Comparison of ENCODE assay signal across 8 mouse cellular contexts in genomic region chr19:23134095-23134440, GRCm38 (mm10). TPM values are rescaled to one million over a fixed set of nuclear protein-coding genes. Genes with fewer than 3 reads are reported as not detected.
DNase-seq lines count a peak whose midpoint lies in the region; ATAC-seq and TF ChIP-seq lines count a peak whose summit lies in the region.

No protein-coding gene starts in this region.

- TF ChIP-seq POLR2A in testis, adult 2 months (IDR thresholded peaks at IDR 0.05; ENCODE audit: control insufficient read depth, low read depth, low read length), result 0 out of 2 replicates have a peak, but pooled peaks have one; percentile 7

- TF ChIP-seq CTCF in C2C12 (IDR thresholded peaks at IDR 0.05; ENCODE audit: control insufficient read depth, insufficient read depth, insufficient read length), result peak; percentile 19
- TF ChIP-seq CTCF in heart, postnatal 0 days (IDR thresholded peaks at IDR 0.05; ENCODE audit: low read depth), result peak; percentile 35
- TF ChIP-seq CTCF in testis, adult 2 months (IDR thresholded peaks at IDR 0.05; ENCODE audit: control insufficient read depth, insufficient read depth, insufficient replicate concordance, low read depth, low read length), result peak; percentile 7; the same call in 1 of the 2 replicates

- H3K9ac ChIP-seq in forebrain, embryonic 14.5 days (ENCODE audit: low read length), result no peak overlapping the region; the same call in 1 of the 2 replicates
- H3K9ac ChIP-seq in heart, postnatal 0 days (replicated peaks; ENCODE audit: low read depth, low read length), result peak overlapping the region; percentile 68
- H3K9ac ChIP-seq in liver, embryonic 16.5 days (ENCODE audit: low read depth, low read length), result no peak overlapping the region

- ATAC-seq in forebrain, embryonic 14.5 days, result peak; percentile 15; the same call in 1 of the 2 replicates
- peak; percentile 26 for ATAC-seq in heart, postnatal 0 days (ENCODE audit: insufficient read depth, low read depth)
- ATAC-seq in liver, embryonic 16.5 days (ENCODE audit: low read depth), result no peak

- no peaks in the 10 kb centered on the region for H3K79me2 ChIP-seq in C2C12 (ENCODE audit: control insufficient read depth, insufficient read depth)

- H3K27me3 ChIP-seq in C2C12 (ENCODE audit: control insufficient read depth, insufficient read depth, insufficient read length), result no peaks in the 10 kb centered on the region
- H3K27me3 ChIP-seq in forebrain, embryonic 14.5 days (replicated peaks; ENCODE audit: control insufficient read depth, insufficient read depth, low read length), result peaks cover 25% of the 10 kb centered on the region
- no peaks in the 10 kb centered on the region for H3K27me3 ChIP-seq in heart, postnatal 0 days (ENCODE audit: control insufficient read depth, insufficient read depth, low read length)
- peaks cover 52% of the 10 kb centered on the region for H3K27me3 ChIP-seq in liver, embryonic 16.5 days (ENCODE audit: control insufficient read depth, insufficient read depth, low read depth, low read length)
- peaks cover 3% of the 10 kb centered on the region; the same call in 1 of the 2 replicates for H3K27me3 ChIP-seq in testis, adult 2 months (ENCODE audit: control insufficient read depth, insufficient read depth, low read length)

- H3K27ac ChIP-seq in forebrain, embryonic 14.5 days (ENCODE audit: low read depth, low read length), result no peak overlapping the region
- peak overlapping the region; percentile 99 for H3K27ac ChIP-seq in heart, postnatal 0 days (ENCODE audit: low read depth)
- H3K27ac ChIP-seq in liver, embryonic 16.5 days (ENCODE audit: low read length), result no peak overlapping the region
- peak overlapping the region; percentile 78 for H3K27ac ChIP-seq in testis, adult 2 months (ENCODE audit: control insufficient read depth, insufficient read depth, low read depth, low read length)

- H3K4me1 ChIP-seq in forebrain, embryonic 14.5 days (ENCODE audit: control insufficient read depth, insufficient read depth, low read length), result peaks cover 17% of the 10 kb centered on the region
- H3K4me1 ChIP-seq in heart, postnatal 0 days (ENCODE audit: control insufficient read depth, insufficient read depth), result peaks cover 31% of the 10 kb centered on the region
- peaks cover 25% of the 10 kb centered on the region for H3K4me1 ChIP-seq in liver, embryonic 16.5 days (ENCODE audit: control insufficient read depth, low read depth, low read length)
- H3K4me1 ChIP-seq in testis, adult 2 months (ENCODE audit: control insufficient read depth, insufficient read depth, low read length), result peaks cover 21% of the 10 kb centered on the region

- WGBS in forebrain, embryonic 14.5 days, result 3% methylated on average over 14 of the region's 14 CpGs
- WGBS in heart, postnatal 0 days, result 3% methylated on average over 14 of the region's 14 CpGs
- 2% methylated on average over 14 of the region's 14 CpGs for WGBS in liver, embryonic 16.5 days (ENCODE audit: insufficient replicate concordance)

- peak overlapping the region; percentile 39 for H3ac ChIP-seq in C2C12 (ENCODE audit: control insufficient read depth, insufficient read length, low read depth)

- TF ChIP-seq EP300 in heart, postnatal 0 days (IDR thresholded peaks at IDR 0.05; ENCODE audit: low read depth), result no peak

- no peaks in the 10 kb centered on the region for H3K36me3 ChIP-seq in C2C12 (ENCODE audit: control insufficient read depth, insufficient read depth)
- H3K36me3 ChIP-seq in forebrain, embryonic 14.5 days (ENCODE audit: control insufficient read depth, insufficient read depth, low read length), result no peaks in the 10 kb centered on the region
- H3K36me3 ChIP-seq in heart, postnatal 0 days (replicated peaks; ENCODE audit: control insufficient read depth, insufficient read depth, low read length), result no peaks in the 10 kb centered on the region
- H3K36me3 ChIP-seq in liver, embryonic 16.5 days (ENCODE audit: control insufficient read depth, insufficient read depth), result no peaks in the 10 kb centered on the region
- H3K36me3 ChIP-seq in testis, adult 2 months (ENCODE audit: control insufficient read depth, insufficient read depth, low read length), result no peaks in the 10 kb centered on the region

- peak overlapping the region; percentile 86 for H3K4me2 ChIP-seq in forebrain, embryonic 14.5 days (ENCODE audit: low read length)
- peak overlapping the region; percentile 76 for H3K4me2 ChIP-seq in heart, postnatal 0 days (ENCODE audit: low read depth, low read length)
- peak overlapping the region; percentile 82 for H3K4me2 ChIP-seq in liver, embryonic 16.5 days (ENCODE audit: low read depth, low read length)

- peak; percentile 94 for DNase-seq in brain, adult 2 months (ENCODE audit: low read depth, low spot score)
- DNase-seq in forebrain, embryonic 14.5 days (ENCODE audit: low spot score), result peak; percentile 24
- peak; percentile 79 for DNase-seq in heart, postnatal 0 days (ENCODE audit: low spot score)
- peak; percentile 88 to 97 for DNase-seq in kidney, postnatal 25 days
- peak; percentile 47 for DNase-seq in neural tube, embryonic 10.5 days (ENCODE audit: extremely low spot score, low spot score)

- no peaks in the 10 kb centered on the region for H3K9me3 ChIP-seq in forebrain, embryonic 14.5 days (replicated peaks; ENCODE audit: control insufficient read depth, low read length)
- H3K9me3 ChIP-seq in heart, postnatal 0 days (replicated peaks; ENCODE audit: control insufficient read depth, low read length), result no peaks in the 10 kb centered on the region
- H3K9me3 ChIP-seq in liver, embryonic 16.5 days (replicated peaks; ENCODE audit: control insufficient read depth, low read length), result no peaks in the 10 kb centered on the region

- peak overlapping the region; percentile 18 for H3K4me3 ChIP-seq in C2C12 (ENCODE audit: insufficient read depth, poor library complexity, severe bottlenecking)
- peak overlapping the region; percentile 37 for H3K4me3 ChIP-seq in forebrain, embryonic 14.5 days (ENCODE audit: low read depth, low read length)
- peak overlapping the region; percentile 43 for H3K4me3 ChIP-seq in heart, postnatal 0 days (ENCODE audit: low read depth, low read length)
- peak overlapping the region; percentile 51; the same call in 1 of the 2 replicates for H3K4me3 ChIP-seq in liver, embryonic 16.5 days (ENCODE audit: low read depth, low read length)
- H3K4me3 ChIP-seq in testis, adult 2 months (ENCODE audit: control insufficient read depth, low read depth, low read length), result no peak overlapping the region

- H3K79me3 ChIP-seq in C2C12 (ENCODE audit: low read depth), result no peaks in the 10 kb centered on the region

TF ChIP-seq in C2C12, 6 proteins besides CTCF, POLR2A, EP300 and RAD21:
- no peak for TF ChIP-seq MAX (IDR thresholded peaks at IDR 0.05)

RNA-seq across cellular contexts. Expression of gene Klf9, which starts 7.0 kb away (rescaled TPM):
- polyA plus RNA-seq in C2C12 (2012; fragmentation: generic; extraction: Trizol), result 2.5 TPM
- polyA plus RNA-seq in forebrain, embryonic 14.5 days (2014; fragmentation: Nextera tagmentation; extraction: Ambion mirVana), result 0.97 and 1.1 TPM in 2 replicates
- total RNA-seq in heart, postnatal 0 days (2014; rRNA removed; ENCODE audit: low replicate concordance), result 35.1 and 71.5 TPM in 2 replicates
- 14.4 and 16.5 TPM in 2 replicates for polyA plus RNA-seq in heart, postnatal 0 days (2015; fragmentation: Nextera tagmentation; extraction: Ambion mirVana)
- 0.82 and 0.90 TPM in 2 replicates for polyA plus RNA-seq in liver, embryonic 16.5 days (2015; fragmentation: Nextera tagmentation; extraction: Ambion mirVana)
- polyA plus RNA-seq in testis, adult 2 months (2012; rRNA removed), result 19.7 and 21.4 TPM in 2 replicates

Comparison
In these comparisons a context has a peak if more than half of its experiments do, and no peak if none do; other contexts are left out.
1. DNase-seq: peak in every context shown above with its lines; median percentile 94 in brain, adult 2 months; 92 in kidney, postnatal 25 days; 79 in heart, postnatal 0 days; 47 in neural tube, embryonic 10.5 days; 24 in forebrain, embryonic 14.5 days.
2. H3K27ac ChIP-seq: peak in heart, postnatal 0 days (single experiment) and testis, adult 2 months (single experiment); none in forebrain, embryonic 14.5 days (single experiment) and liver, embryonic 16.5 days (single experiment).
3. Peak in every context shown above with its lines, with median percentiles within 50 percentile points of each other: CTCF ChIP-seq and H3K4me2 ChIP-seq.